Mouse (Mus musculus) bone marrow, adult 2 months (tissue): ENCODE data around the gene S1pr2.

ENCODE experiments used
- CTCF ChIP-seq: fragments of 200-500 bp; IDR thresholded peaks from 2 replicates; pipeline ENCODE4 v1.5.1; 2011; ENCODE audit warnings: low read length, control low read depth; ENCODE audit not compliant: control insufficient read depth, insufficient read depth
- POLR2A ChIP-seq: fragments of 200-500 bp; IDR thresholded peaks from 2 replicates; pipeline ENCODE4 v1.6.1; 2011; ENCODE audit warnings: low read depth, mild to moderate bottlenecking, control low read depth, low read length, borderline replicate concordance; ENCODE audit not compliant: control insufficient read depth

GRCm38 (mm10) chr9:20976216-20976960 is at the start of gene S1pr2:
- peak; percentile 34; the same call in 1 of the 2 replicates for TF ChIP-seq POLR2A
- no peak for TF ChIP-seq CTCF
